Mouse (Mus musculus): ENCODE measurements around the gene Bloc1s5.
"Not testable (repeated sequence)": the region's sequence is repeated elsewhere in the genome, so short reads cannot be mapped to it uniquely, and the experiment has no call there.

The Bloc1s5 gene

GRCm38 (mm10) chr13:38634800-38635269 is at the start of gene Bloc1s5:
Gene Bloc1s5, minus strand, starts transcription at chr13:38635109.
- DNase-seq (ENCODE audit: low spot score): peak; percentile 98

DNA sequence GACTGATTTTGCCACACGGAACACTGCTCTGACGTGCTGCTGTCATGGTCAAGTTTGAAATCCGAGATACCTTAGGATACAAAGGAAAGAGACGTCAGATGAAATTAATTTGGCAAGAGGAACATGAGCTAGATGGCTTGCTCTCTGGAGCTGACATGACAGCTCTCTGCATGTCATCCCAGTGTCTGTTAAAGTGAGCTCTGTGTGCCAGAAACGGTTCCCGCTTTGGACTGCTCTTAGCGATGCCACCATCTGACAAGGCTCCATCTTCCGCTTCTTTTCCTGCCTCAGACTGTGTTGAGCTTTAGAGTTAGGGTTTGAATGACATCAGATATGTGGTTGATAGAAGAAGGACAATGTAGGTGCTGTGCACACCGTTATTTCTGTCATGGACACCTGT is 37.4 kb upstream of the Bloc1s5 start:
- DNase-seq (ENCODE audit: low spot score): no peak

GRCm38 (mm10) chr13:38671451-38671850 is 36.5 kb upstream of the Bloc1s5 start:
- DNase-seq (ENCODE audit: low spot score): not testable (repeated sequence)

- no peak for DNase-seq (ENCODE audit: low spot score)
Measured at GRCm38 (mm10) chr13:38670051-38670450, 35.1 kb upstream of the Bloc1s5 start.

DNA sequence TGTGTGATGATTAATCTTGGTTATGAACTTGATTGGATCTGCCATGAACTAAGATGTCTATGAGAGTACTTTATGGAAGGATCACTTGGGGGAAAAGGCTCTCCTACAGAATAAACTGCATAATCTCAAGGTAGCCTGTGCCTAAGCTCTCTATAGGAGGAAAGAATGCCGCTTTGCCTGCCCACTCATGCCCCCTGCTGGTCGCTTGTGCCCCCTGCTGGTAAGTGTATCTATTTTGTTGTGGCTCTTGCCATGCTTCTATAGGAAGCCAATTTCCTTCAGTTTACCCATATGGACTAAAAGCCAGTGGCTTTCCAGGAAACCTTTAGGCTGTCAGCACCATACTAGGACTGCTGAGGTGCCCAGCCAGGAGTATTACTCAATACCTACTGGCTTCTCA is 33.6 kb upstream of the Bloc1s5 start:
- DNase-seq (ENCODE audit: low spot score): peak; percentile 16

GRCm38 (mm10) chr13:38664753-38665152 is 29.8 kb upstream of the Bloc1s5 start:
- DNase-seq (ENCODE audit: low spot score): no peak

- no peak for DNase-seq (ENCODE audit: low spot score)
Measured at GRCm38 (mm10) chr13:38659524-38660136, 24.7 kb upstream of the Bloc1s5 start.

DNA sequence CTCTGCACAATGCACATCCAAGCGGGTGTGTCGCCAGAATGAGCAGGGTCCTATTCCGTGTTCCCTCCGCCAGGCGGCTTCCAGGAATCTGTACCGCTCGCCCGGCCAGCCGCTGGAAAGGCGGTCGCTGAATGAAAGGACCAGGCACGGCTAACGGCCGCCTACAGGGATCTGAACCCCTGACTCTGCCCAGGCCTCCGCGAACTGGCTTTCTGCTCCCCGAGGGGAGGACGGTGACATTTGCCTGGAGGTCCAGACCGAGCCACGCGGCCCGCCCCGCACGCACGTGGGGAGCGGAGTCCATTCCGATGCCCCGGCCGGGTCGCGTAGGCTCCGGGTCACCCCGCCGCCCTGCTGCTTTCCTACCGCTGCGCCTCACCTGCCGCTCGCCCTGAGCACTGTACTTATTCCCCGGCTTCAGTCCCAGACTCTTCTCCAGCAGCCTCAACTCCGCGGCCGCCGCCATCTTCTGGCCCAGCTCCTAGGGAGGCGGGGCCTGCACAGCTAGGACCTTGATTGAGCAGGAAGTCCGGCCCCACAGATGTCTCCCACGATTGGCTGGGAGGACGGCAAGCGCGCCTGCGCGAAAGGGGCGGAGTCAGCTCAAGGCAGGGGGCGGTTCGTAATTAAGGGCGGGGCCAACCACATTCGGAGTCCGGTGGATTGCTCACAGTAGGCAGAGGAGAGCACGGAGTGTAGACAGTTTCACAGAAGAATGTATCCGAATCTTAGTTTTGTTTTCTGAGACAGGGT is 23.8 kb upstream of the Bloc1s5 start, which contains the start of gene Eef1e1:
Eef1e1 (minus strand) TSS at position 531 of the 753 bp plus-strand sequence.
- peak; percentile 96 for DNase-seq (ENCODE audit: low spot score)

- no peak for DNase-seq (ENCODE audit: low spot score)
Measured at GRCm38 (mm10) chr13:38657865-38658264, 23.0 kb upstream of the Bloc1s5 start.

GRCm38 (mm10) chr13:38650292-38650691 is 15.4 kb upstream of the Bloc1s5 start:
- DNase-seq (ENCODE audit: low spot score): no peak

DNA sequence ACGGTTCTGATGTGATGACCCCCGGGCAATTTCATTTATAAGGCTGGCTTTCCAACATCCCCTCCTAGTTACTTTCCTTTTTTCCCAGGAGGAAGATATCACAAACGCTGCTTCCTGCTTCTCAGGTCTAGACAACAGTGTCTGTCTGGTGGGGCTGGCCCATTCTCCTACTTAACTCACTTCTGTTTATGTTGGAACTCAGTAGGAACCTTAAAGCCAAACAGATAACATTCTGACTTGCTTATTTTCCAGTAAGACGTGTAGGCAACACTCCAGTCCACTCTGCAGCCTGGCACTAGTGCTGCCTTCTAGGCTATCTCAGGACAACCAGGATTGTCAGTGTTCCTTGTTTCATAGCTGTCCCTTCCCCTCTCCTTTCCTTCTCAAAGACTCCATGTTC is 14.2 kb upstream of the Bloc1s5 start:
- DNase-seq (ENCODE audit: low spot score): no peak

- DNase-seq (ENCODE audit: low spot score): no peak
Measured at GRCm38 (mm10) chr13:38641414-38641813, 6.5 kb upstream of the Bloc1s5 start.

DNA sequence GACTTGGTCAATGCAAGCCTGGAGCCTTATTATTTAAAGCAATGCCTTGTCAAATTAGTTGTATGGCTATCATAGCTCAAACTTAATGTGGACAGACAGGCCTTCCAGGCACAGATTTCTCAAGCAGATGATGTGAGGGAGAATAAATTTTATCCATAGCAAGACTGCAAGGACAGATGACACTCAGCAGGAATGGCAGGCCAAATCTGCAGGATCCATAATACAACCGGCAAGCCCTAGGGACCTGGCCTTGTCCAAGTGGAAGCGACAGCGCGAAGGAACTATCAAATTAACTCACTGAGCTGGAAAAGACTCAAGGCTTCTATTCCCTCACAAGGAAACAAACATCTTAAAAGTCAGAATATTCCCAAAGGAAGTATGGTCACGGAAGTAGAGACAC is 6.1 kb upstream of the Bloc1s5 start:
- no peak for DNase-seq (ENCODE audit: low spot score)

DNA sequence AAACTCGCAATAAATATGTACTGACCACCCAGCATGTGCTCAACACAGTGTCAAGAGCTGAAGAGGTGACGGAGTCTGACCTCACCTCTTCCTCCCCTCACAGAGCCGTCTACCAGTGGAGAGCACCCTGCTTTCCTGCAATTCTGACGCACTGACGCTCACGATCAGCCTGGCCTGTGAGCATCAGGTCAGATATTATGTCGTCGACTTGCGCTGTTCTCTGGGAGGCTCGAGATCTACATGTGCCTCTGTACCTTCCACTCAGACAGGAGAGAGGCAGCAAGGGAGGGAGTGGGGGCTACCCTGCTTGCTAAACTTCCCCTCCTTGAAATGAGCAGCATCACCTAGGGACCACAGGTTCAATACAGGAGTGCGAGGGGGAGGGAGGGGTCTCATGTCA is 3.8 kb upstream of the Bloc1s5 start:
- no peak for DNase-seq (ENCODE audit: low spot score)

GRCm38 (mm10) chr13:38634256-38634799 is 581 bp downstream of the Bloc1s5 start:
- DNase-seq (ENCODE audit: low spot score): peak; percentile 41

- DNase-seq (ENCODE audit: low spot score): no peak
Measured at GRCm38 (mm10) chr13:38633287-38634000, 1.5 kb downstream of the Bloc1s5 start.

DNA sequence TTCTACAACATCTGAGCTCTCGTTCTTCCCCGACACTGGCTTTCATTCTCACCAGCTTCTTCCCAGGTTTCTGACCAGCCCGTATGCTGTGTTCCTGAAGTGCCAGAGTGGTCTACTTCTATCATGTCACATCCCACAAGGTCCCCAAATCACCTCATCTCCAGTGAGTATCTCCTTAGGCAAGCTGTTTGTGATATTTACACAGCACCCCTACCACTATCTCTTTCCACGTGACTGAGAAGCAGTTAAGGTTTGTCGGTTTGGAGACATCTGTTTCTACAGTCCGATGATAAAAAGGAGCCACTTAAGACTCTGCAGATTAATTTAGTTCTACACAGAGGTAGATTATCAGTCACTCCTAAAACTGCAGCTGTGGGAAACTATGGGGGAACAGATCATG is 2.4 kb downstream of the Bloc1s5 start:
- no peak for DNase-seq (ENCODE audit: low spot score)

DNA sequence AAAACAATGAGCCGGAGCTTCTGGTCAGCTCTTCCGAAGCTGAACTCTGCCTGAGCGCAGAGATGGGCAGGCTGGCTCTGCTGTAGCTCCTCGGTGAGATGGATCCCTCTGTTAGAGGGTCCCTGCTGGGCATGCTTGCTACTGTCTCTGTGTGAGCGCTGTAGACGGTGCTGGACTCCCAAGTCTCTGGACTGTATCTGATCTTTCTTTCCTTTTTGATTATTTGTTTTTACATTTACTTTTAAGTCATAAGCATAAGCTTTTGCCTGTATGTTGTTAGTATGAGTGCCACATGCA is 8.7 kb downstream of the Bloc1s5 start:
- no peak for DNase-seq (ENCODE audit: low spot score)

- peak; percentile 63 for DNase-seq (ENCODE audit: low spot score)
Measured at GRCm38 (mm10) chr13:38625492-38626228, 9.2 kb downstream of the Bloc1s5 start.

DNA sequence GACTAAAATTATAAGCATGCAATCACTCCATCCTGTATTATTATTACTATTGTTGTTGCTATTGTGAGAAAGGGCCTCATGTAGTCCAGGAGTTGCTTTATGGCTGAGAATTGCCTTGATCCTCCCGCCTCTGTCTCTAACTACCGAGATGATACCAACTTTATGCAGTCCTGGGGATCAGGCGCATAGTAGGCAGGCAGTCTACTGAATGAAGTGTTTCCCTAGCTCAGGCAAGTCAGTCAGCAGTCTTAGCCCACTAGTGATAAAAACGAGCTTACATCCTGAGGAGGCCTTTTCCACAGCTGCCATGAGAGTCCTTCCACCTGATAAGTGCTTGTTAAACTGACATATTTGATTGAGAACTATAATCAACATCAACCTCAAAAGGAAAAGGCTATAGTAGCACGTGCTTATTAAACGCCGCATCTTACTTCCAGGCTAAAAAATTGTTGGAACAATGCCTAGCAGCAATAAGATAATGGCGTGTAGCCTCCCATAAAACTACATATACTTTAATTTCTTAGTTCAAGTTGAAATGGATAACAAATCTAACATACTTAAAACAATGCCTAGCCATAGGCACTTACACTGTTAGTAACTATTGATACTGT is 10.5 kb downstream of the Bloc1s5 start:
- no peak for DNase-seq (ENCODE audit: low spot score)

DNA sequence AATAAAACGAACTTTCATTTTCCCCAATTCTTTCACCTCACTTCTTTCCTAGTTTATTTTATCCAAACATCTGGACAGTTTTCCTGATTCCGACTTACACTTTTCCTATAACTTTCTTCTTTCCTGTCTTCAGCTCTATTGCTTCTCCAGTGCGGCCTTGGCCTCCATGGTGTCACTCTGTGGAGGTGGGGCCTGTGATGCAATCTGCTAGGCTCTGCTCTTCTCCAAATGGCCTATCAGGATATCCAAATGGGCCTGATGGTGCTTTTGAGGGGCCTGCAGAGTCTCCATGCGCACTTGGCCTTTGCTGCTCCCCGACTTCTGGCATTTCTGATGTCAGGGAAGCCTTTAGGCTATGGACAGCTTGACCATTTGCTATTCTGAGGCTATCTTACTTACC is 11.6 kb downstream of the Bloc1s5 start:
- DNase-seq (ENCODE audit: low spot score): no peak
